Mouse (Mus musculus): ENCODE data around the gene Alpi. TPM values are rescaled to one million over a fixed set of nuclear protein-coding genes. Genes with fewer than 3 reads are reported as not detected.
A peak's percentile ranks its signal among the peaks of the same experiment; 100 is the strongest.

Gene Alpi
- polyA plus RNA-seq, 1 experiment from 2014 or later: not detected

DNA sequence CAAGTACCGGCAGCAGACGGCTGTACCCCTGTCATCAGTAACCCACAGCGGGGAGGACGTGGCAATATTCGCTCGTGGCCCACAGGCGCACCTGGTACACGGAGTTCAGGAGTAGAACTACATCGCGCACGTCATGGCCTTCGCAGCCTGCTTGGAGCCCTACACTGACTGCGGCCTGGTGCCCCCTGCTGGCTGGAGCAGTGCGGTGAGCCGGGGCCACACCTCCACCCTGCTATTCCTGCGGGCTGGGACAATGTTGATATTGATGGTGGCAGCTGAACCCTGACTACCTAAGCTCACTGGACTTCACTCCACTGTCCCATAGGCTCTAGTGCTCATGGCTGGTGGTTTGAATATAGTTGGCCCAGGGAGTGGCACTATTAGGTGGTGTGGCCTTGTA is 30.7 kb downstream of the Alpi start:
- Histone ChIP-seq H3K27ac (ENCODE audit: low read depth) (no peak overlapping the region), H3K4me3 (ENCODE audit: low read depth, low read length) (no peak overlapping the region), H3K27me3 (ENCODE audit: insufficient read depth, low read length) (no peaks in the 10 kb centered on the region), H3K36me3 (ENCODE audit: insufficient read depth) (no peaks in the 10 kb centered on the region), H3K4me2 (no peak overlapping the region), H3K4me1 (ENCODE audit: insufficient read depth) (no peaks in the 10 kb centered on the region), H3K9me3 (ENCODE audit: low read depth, low read length) (no peaks in the 10 kb centered on the region), H3K9ac (no peak overlapping the region)
- peak; percentile 73 for TF ChIP-seq CTCF (IDR thresholded peaks at IDR 0.05; ENCODE audit: low read depth)
- 39% methylated on average over 16 of the region's 16 CpGs for WGBS
- peak; percentile 36 for DNase-seq
- ATAC-seq (ENCODE audit: insufficient read depth): peak; percentile 62; the same call in 1 of the 2 replicates

DNA sequence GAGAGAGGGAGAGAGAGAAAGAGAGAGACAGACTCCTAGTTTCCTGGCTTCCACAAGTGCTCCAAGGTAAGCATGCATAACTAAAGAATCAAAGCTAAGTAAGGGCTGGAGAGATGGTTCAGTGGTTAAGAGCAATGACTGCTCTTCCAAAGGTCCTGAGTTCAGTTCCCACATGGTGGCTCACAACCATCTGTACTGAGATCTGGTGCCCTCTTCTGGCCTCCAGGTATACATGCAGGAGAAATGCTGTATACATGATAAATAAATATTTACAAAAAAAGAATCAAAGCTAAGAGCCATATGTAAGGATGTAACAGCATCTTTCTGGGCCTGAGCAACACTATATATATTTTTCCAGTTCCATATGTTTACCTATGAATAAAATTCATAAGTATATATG is 40.5 kb downstream of the Alpi start:
- ATAC-seq (ENCODE audit: insufficient read depth): no peak
- Histone ChIP-seq H3K36me3 (ENCODE audit: insufficient read depth) (no peaks in the 10 kb centered on the region), H3K27ac (ENCODE audit: low read depth) (no peak overlapping the region), H3K27me3 (ENCODE audit: insufficient read depth, low read length) (no peaks in the 10 kb centered on the region), H3K4me2 (no peak overlapping the region), H3K9ac (no peak overlapping the region), H3K9me3 (ENCODE audit: low read depth, low read length) (no peaks in the 10 kb centered on the region), H3K4me1 (ENCODE audit: insufficient read depth) (no peaks in the 10 kb centered on the region), H3K4me3 (ENCODE audit: low read depth, low read length) (no peak overlapping the region)
- TF ChIP-seq CTCF (IDR thresholded peaks at IDR 0.05; ENCODE audit: low read depth): 0 out of 2 replicates have a peak, but pooled peaks have one; percentile 18
- DNase-seq: no peak

DNA sequence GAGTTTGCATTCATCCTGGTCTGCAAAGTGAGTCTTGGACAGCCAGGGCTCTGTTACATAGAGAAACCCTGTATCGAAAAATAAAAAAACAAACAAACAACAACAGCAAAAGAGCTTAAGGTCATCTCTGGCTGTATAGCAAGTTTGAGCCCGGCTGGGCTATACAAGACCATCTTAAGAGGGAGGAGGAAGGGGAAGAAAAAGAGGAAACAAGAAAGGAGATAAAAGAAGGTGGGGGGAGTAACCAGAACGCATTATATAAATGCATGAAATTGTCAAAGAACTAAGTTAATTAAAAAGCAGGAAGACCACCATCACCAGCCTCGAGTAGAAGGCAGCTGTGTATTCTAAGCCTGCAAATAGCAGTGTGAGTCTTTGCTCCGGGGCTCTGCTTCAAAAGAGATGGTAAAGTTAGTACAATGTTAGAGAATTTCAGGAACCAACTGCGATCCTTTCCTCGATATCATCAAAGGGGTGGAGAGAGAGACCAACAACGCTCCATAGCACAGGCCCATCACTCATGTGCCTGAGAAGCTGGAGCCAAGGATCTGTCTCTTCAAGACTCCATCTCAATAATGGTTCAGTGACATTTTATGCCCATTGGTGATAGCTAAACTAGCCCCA is 42.3 kb downstream of the Alpi start:
- DNase-seq (no peak), ATAC-seq (ENCODE audit: insufficient read depth) (no peak)
- H3K4me3 ChIP-seq (ENCODE audit: low read depth, low read length): no peak overlapping the region
- H3K9ac ChIP-seq: no peak overlapping the region
- H3K27ac ChIP-seq (ENCODE audit: low read depth): no peak overlapping the region
- no peaks in the 10 kb centered on the region for H3K36me3 ChIP-seq (ENCODE audit: insufficient read depth)
- H3K4me1 ChIP-seq (ENCODE audit: insufficient read depth): no peaks in the 10 kb centered on the region
- H3K4me2 ChIP-seq: no peak overlapping the region
- no peaks in the 10 kb centered on the region for H3K9me3 ChIP-seq (ENCODE audit: low read depth, low read length)
- TF ChIP-seq CTCF (IDR thresholded peaks at IDR 0.05; ENCODE audit: low read depth): no peak
- no peaks in the 10 kb centered on the region for H3K27me3 ChIP-seq (ENCODE audit: insufficient read depth, low read length)
- WGBS: 65% methylated on average over 8 of the region's 8 CpGs

DNA sequence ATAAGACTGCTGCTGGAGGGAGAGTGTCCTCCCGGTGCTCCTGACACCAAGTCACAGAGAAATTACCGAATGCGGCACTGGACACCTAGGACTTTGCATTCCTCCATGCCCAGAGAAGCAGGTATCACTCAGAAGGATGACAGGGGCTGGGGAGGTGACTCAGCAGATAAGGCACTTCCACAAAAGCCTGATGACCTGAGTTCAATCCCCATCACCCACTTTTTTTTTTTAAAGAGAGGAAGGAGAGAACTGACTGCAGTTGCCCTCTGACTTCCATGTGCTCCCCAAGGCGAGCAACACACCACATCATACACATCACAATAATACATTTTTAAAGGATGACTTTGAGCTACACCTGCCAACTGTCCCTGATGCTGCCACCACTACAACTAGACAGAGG is 44.3 kb downstream of the Alpi start:
- Histone ChIP-seq H3K27me3 (ENCODE audit: insufficient read depth, low read length) (no peaks in the 10 kb centered on the region), H3K4me2 (no peak overlapping the region), H3K9ac (no peak overlapping the region), H3K27ac (ENCODE audit: low read depth) (no peak overlapping the region), H3K9me3 (ENCODE audit: low read depth, low read length) (no peaks in the 10 kb centered on the region), H3K4me1 (ENCODE audit: insufficient read depth) (no peaks in the 10 kb centered on the region), H3K36me3 (ENCODE audit: insufficient read depth) (0 out of 2 replicates have a peak, but pooled peaks cover 2% of the 10 kb centered on the region), H3K4me3 (ENCODE audit: low read depth, low read length) (no peak overlapping the region)
- 75% methylated on average over 4 of the region's 4 CpGs for WGBS
- TF ChIP-seq CTCF (IDR thresholded peaks at IDR 0.05; ENCODE audit: low read depth): no peak
- ATAC-seq (ENCODE audit: insufficient read depth): no peak
- no peak for DNase-seq

DNA sequence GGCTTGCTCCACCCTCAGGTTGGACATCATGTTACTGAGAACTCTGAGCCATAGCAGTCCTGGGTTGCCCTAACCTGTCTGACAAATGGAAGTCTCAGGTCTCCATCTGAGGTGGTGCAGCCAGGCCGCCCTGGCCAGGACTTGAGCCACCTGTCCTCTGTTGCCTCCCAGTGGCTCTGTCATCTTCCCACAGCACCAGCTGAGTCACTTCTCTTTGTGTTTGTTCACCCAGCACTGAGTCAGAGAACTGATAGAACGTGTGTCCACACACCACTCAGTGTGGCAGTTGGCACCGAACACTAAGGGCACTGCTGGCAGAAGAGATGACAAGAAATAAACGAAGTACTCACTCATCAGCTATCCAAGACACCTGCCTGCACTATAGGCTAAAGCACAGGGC is 50.0 kb downstream of the Alpi start:
- H3K4me3 ChIP-seq (ENCODE audit: low read depth, low read length): no peak overlapping the region
- no peak overlapping the region for H3K4me2 ChIP-seq
- H3K9me3 ChIP-seq (ENCODE audit: low read depth, low read length): no peaks in the 10 kb centered on the region
- H3K9ac ChIP-seq: no peak overlapping the region
- no peak for TF ChIP-seq CTCF (IDR thresholded peaks at IDR 0.05; ENCODE audit: low read depth)
- H3K4me1 ChIP-seq (ENCODE audit: insufficient read depth): no peaks in the 10 kb centered on the region
- no peak for ATAC-seq (ENCODE audit: insufficient read depth)
- WGBS: 78% methylated on average over 4 of the region's 4 CpGs
- H3K27me3 ChIP-seq (ENCODE audit: insufficient read depth, low read length): no peaks in the 10 kb centered on the region
- DNase-seq: no peak
- H3K27ac ChIP-seq (ENCODE audit: low read depth): no peak overlapping the region
- peaks cover 13% of the 10 kb centered on the region for H3K36me3 ChIP-seq (ENCODE audit: insufficient read depth)

DNA sequence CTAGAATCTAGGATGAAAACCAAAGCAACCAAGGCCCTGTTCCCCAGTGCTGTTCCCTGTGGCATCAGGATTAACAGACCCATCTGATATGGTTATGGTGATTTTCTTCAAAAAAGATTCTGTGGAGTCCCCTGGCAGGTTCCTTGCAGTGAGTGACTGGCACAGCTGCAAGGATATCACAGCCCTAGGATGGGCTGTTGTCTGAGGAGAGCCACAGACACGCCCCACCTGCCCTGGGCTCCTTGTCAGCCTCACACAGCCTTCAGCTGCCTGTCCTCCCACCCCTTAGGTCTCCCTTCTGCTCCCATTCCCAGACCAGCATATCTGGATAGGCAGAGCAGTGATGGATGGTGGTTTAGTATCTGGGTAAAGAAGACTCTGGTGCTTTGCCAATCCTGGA is 50.7 kb downstream of the Alpi start:
- H3K36me3 ChIP-seq (ENCODE audit: insufficient read depth): peaks cover 13% of the 10 kb centered on the region
- no peaks in the 10 kb centered on the region for H3K27me3 ChIP-seq (ENCODE audit: insufficient read depth, low read length)
- TF ChIP-seq CTCF (IDR thresholded peaks at IDR 0.05; ENCODE audit: low read depth): no peak
- no peaks in the 10 kb centered on the region for H3K4me1 ChIP-seq (ENCODE audit: insufficient read depth)
- no peak overlapping the region for H3K4me2 ChIP-seq
- no peak overlapping the region for H3K4me3 ChIP-seq (ENCODE audit: low read depth, low read length)
- ATAC-seq (ENCODE audit: insufficient read depth) (no peak), DNase-seq (no peak)
- 63% methylated on average over 1 of the region's 1 CpGs for WGBS
- no peaks in the 10 kb centered on the region for H3K9me3 ChIP-seq (ENCODE audit: low read depth, low read length)
- H3K27ac ChIP-seq (ENCODE audit: low read depth): no peak overlapping the region
- no peak overlapping the region for H3K9ac ChIP-seq

DNA sequence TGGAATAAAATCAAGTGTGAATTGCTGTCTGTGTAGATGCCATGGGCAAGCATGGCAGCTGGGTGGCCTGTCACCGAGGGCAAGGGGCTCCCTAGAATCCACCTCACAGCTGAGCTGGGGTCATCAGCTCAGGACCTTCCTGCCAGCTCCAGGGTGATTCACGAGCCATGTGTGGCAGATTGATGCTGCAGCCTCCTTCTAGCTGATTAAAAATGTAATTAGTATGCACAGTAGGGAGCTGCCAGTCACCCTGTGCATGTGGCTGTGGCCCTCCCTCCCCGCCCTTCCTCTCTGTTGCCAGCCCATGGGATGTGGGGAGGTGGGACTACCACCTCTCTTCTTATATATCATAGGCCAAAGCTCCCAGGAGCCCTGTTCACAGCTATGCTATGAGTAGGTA is 51.3 kb downstream of the Alpi start:
- Histone ChIP-seq H3K4me3 (ENCODE audit: low read depth, low read length) (no peak overlapping the region), H3K4me1 (ENCODE audit: insufficient read depth) (no peaks in the 10 kb centered on the region), H3K4me2 (no peak overlapping the region), H3K9me3 (ENCODE audit: low read depth, low read length) (no peaks in the 10 kb centered on the region), H3K27ac (ENCODE audit: low read depth) (no peak overlapping the region), H3K27me3 (ENCODE audit: insufficient read depth, low read length) (no peaks in the 10 kb centered on the region), H3K9ac (no peak overlapping the region), H3K36me3 (ENCODE audit: insufficient read depth) (peaks cover 16% of the 10 kb centered on the region)
- no peak for ATAC-seq (ENCODE audit: insufficient read depth)
- DNase-seq: no peak
- no peak for TF ChIP-seq CTCF (IDR thresholded peaks at IDR 0.05; ENCODE audit: low read depth)
- WGBS: 70% methylated on average over 3 of the region's 3 CpGs

Other genes starting within 250 kb of the Alpi start
- not detected in 2 replicates for gene Alppl2, start 11.7 kb downstream of the Alpi start, polyA plus RNA-seq (2014; fragmentation: Nextera tagmentation; extraction: Ambion mirVana)
- gene Akp3, start 23.4 kb upstream of the Alpi start, polyA plus RNA-seq (2014; fragmentation: Nextera tagmentation; extraction: Ambion mirVana): not detected in 2 replicates
- 0.26 and 0.61 TPM in 2 replicates for gene Ecel1, start 54.9 kb upstream of the Alpi start, polyA plus RNA-seq (2014; fragmentation: Nextera tagmentation; extraction: Ambion mirVana)
- gene Prss56, start 81.7 kb upstream of the Alpi start, polyA plus RNA-seq (2014; fragmentation: Nextera tagmentation; extraction: Ambion mirVana): not detected in 2 replicates
- not detected in 2 replicates for gene Chrnd, start 89.0 kb upstream of the Alpi start, polyA plus RNA-seq (2014; fragmentation: Nextera tagmentation; extraction: Ambion mirVana)
- gene Chrng, start 103.1 kb upstream of the Alpi start, polyA plus RNA-seq (2014; fragmentation: Nextera tagmentation; extraction: Ambion mirVana): not detected in 2 replicates
- 160 and 164 TPM in 2 replicates for gene Eif4e2, start 112.3 kb upstream of the Alpi start, polyA plus RNA-seq (2014; fragmentation: Nextera tagmentation; extraction: Ambion mirVana)
- 0.11 TPM in 1 of 2 replicates, not detected in the other for gene Efhd1, start 162.8 kb upstream of the Alpi start, polyA plus RNA-seq (2014; fragmentation: Nextera tagmentation; extraction: Ambion mirVana)
- 46.7 and 49.6 TPM in 2 replicates for gene Gigyf2, start 225.4 kb upstream of the Alpi start, polyA plus RNA-seq (2014; fragmentation: Nextera tagmentation; extraction: Ambion mirVana)